Comparison of ENCODE assay signal across 9 mouse cellular contexts in genomic region chr10:26711068-26711467, GRCm38 (mm10). TPM values are rescaled to one million over a fixed set of nuclear protein-coding genes. Genes with fewer than 3 reads are reported as not detected.
DNase-seq lines count a peak whose midpoint lies in the region; ATAC-seq and TF ChIP-seq lines count a peak whose summit lies in the region.
"Had no signal": no experiment of that assay in that cellular context is flagged by ENCODE, and none has a peak within 500 bp of the region (broad histone marks: within the 10 kb centered on the region; RNA-seq: fewer than 3 reads in every experiment).

No protein-coding gene starts in this region.

- no peaks in the 10 kb centered on the region for H3K27me3 ChIP-seq in heart, embryonic 12.5 days (replicated peaks)
- H3K27me3 ChIP-seq in E14TG2a.4 (ENCODE audit: insufficient read depth, low read length): no peaks in the 10 kb centered on the region
- H3K27me3 ChIP-seq in midbrain, embryonic 15.5 days (replicated peaks): no peaks in the 10 kb centered on the region
- H3K27me3 ChIP-seq: limb, embryonic 12.5 days had no signal

- TF ChIP-seq CTCF in E14TG2a.4 (conservative IDR thresholded peaks at IDR 0.05; ENCODE audit: low read length): peak; percentile 69
- TF ChIP-seq CTCF in layer of hippocampus, adult 2 months (conservative IDR thresholded peaks at IDR 0.05): peak; percentile 91

- H3K27ac ChIP-seq in heart, embryonic 12.5 days (ENCODE audit: poor library complexity, severe bottlenecking): no peak overlapping the region
- H3K27ac ChIP-seq in layer of hippocampus, adult 2 months: no peak overlapping the region
- no peak overlapping the region for H3K27ac ChIP-seq in midbrain, embryonic 15.5 days
- H3K27ac ChIP-seq: limb, embryonic 12.5 days had no signal

- H3K9me3 ChIP-seq in heart, embryonic 12.5 days (replicated peaks): no peaks in the 10 kb centered on the region
- no peaks in the 10 kb centered on the region; the same call in 1 of the 2 replicates for H3K9me3 ChIP-seq in E14TG2a.4 (ENCODE audit: low read length)
- no peaks in the 10 kb centered on the region for H3K9me3 ChIP-seq in midbrain, embryonic 15.5 days
- H3K9me3 ChIP-seq: limb, embryonic 12.5 days had no signal

- no peaks in the 10 kb centered on the region for H3K4me1 ChIP-seq in heart, embryonic 12.5 days (replicated peaks)
- no peaks in the 10 kb centered on the region for H3K4me1 ChIP-seq in E14TG2a.4 (replicated peaks; ENCODE audit: low read depth, low read length)
- H3K4me1 ChIP-seq in midbrain, embryonic 15.5 days: no peaks in the 10 kb centered on the region

- peak; percentile 14 to 42 for DNase-seq in heart, adult 9 months (ENCODE audit: low spot score in 2 of 2)
- peak; percentile 29 for DNase-seq in c-Kit-positive CD71-negative TER-119-negative erythroid progenitor cells, embryonic 14.5 days (ENCODE audit: low read depth)
- peak; percentile 28 to 59 for DNase-seq in heart, postnatal 14 days
- DNase-seq in layer of hippocampus, adult 2 months (ENCODE audit: low spot score in 2 of 2): peak; percentile 54 to 61
- DNase-seq in testis, postnatal 10 days (ENCODE audit: low spot score): no peak

- 9% methylated on average over 3 of the region's 3 CpGs for whole genome bisulfite sequencing in heart, embryonic 12.5 days
- WGBS in midbrain, embryonic 15.5 days: 3% methylated on average over 3 of the region's 3 CpGs

- no peak overlapping the region for H3K4me3 ChIP-seq in heart, embryonic 12.5 days
- H3K4me3 ChIP-seq in E14TG2a.4 (replicated peaks; ENCODE audit: low read length): no peak overlapping the region
- H3K4me3 ChIP-seq in layer of hippocampus, adult 2 months: no peak overlapping the region
- H3K4me3 ChIP-seq in midbrain, embryonic 15.5 days: no peak overlapping the region
- H3K4me3 ChIP-seq: limb, embryonic 12.5 days had no signal

- H3K4me2 ChIP-seq in heart, embryonic 12.5 days: no peak overlapping the region
- no peak overlapping the region for H3K4me2 ChIP-seq in midbrain, embryonic 15.5 days
- H3K4me2 ChIP-seq: limb, embryonic 12.5 days had no signal

- H3K9ac ChIP-seq in heart, embryonic 12.5 days: no peak overlapping the region
- no peak overlapping the region for H3K9ac ChIP-seq in midbrain, embryonic 15.5 days
- H3K9ac ChIP-seq: limb, embryonic 12.5 days had no signal

- intact Hi-C loops in heart, postnatal 14 days (cut with DNase I): loop anchor here (1.0 to 5.0 kb wide), 3 partner anchors 41 to 336 kb away; partner anchors contain the start of genes Arhgap18 and L3mbtl3

- no peak for ATAC-seq in heart, embryonic 12.5 days (ENCODE audit: insufficient number of reproducible peaks, low FRiP score)
- peak; percentile 41; the same call in 1 of the 2 replicates for ATAC-seq in midbrain, embryonic 15.5 days (replicated peaks)

- no peaks in the 10 kb centered on the region for H3K36me3 ChIP-seq in heart, embryonic 12.5 days
- no peaks in the 10 kb centered on the region for H3K36me3 ChIP-seq in E14TG2a.4 (ENCODE audit: insufficient read depth, low read length)
- no peaks in the 10 kb centered on the region for H3K36me3 ChIP-seq in midbrain, embryonic 15.5 days (replicated peaks)
- H3K36me3 ChIP-seq: limb, embryonic 12.5 days had no signal

RNA-seq across cellular contexts. Expression of gene Arhgap18, which starts 42.2 kb away (rescaled TPM):
- 33.4 and 39.6 TPM in 2 replicates for polyA plus RNA-seq in heart, embryonic 12.5 days (2016; fragmentation: Nextera tagmentation; extraction: Ambion mirVana)
- 10 to 100 TPM; 27.6 to 27.8 TPM for total RNA-seq in heart, postnatal 14 days (2021)
- total RNA-seq in layer of hippocampus, adult 2 months (2021): 1 to 10 TPM; 4.7 to 4.8 TPM
- polyA plus RNA-seq in midbrain, embryonic 15.5 days (2015; fragmentation: Nextera tagmentation; extraction: Ambion mirVana): 15.1 and 20.4 TPM in 2 replicates

Comparison
In these comparisons a context has a peak if more than half of its experiments do, and no peak if none do; other contexts are left out.
1. RNA of gene Arhgap18, which starts 42.2 kb away (total RNA-seq): 27.6 to 27.8 TPM in heart, postnatal 14 days; 4.7 to 4.8 TPM in layer of hippocampus, adult 2 months; every median in the first group is over 4 times any median in the second.